Mouse (Mus musculus): ENCODE measurements around the gene Naga.

- no peak for TF ChIP-seq CTCF (IDR thresholded peaks at IDR 0.05; ENCODE audit: low read depth, low read length)
- TF ChIP-seq GATA1 (IDR thresholded peaks at IDR 0.05; ENCODE audit: borderline replicate concordance, low read length), result no peak
Measured at GRCm38 (mm10) chr15:82346580-82347302, 8.0 kb upstream of the Naga start.
